Mouse (Mus musculus): ENCODE data around the gene Dbil5.

Dbil5 gene

DNA sequence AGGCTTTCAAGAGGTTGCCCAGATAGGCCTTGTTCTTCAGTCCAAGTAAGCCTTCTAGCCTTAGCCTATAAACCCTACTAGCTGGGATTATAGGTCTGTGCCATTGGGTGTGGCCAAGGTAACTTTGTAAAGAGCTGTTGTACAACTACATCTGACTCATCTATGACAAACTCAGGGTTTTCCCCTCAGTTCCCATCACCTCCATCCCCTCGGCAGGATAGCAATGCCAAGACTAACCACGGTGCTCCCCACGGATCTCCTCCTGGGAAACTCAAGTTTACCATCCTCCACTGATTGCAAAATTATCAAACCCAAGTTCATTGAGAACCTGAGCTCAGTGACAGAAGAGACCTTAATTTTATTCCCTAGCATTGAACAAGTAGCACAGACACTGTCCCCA lies 18.7 kb downstream of the Dbil5 start:
- DNase-seq (ENCODE audit: low spot score in 2 of 2): no peak

- DNase-seq (ENCODE audit: low spot score in 2 of 2): no peak
Observed at GRCm38 (mm10) chr11:76239750-76240149, 22.3 kb downstream of the Dbil5 start.

DNA sequence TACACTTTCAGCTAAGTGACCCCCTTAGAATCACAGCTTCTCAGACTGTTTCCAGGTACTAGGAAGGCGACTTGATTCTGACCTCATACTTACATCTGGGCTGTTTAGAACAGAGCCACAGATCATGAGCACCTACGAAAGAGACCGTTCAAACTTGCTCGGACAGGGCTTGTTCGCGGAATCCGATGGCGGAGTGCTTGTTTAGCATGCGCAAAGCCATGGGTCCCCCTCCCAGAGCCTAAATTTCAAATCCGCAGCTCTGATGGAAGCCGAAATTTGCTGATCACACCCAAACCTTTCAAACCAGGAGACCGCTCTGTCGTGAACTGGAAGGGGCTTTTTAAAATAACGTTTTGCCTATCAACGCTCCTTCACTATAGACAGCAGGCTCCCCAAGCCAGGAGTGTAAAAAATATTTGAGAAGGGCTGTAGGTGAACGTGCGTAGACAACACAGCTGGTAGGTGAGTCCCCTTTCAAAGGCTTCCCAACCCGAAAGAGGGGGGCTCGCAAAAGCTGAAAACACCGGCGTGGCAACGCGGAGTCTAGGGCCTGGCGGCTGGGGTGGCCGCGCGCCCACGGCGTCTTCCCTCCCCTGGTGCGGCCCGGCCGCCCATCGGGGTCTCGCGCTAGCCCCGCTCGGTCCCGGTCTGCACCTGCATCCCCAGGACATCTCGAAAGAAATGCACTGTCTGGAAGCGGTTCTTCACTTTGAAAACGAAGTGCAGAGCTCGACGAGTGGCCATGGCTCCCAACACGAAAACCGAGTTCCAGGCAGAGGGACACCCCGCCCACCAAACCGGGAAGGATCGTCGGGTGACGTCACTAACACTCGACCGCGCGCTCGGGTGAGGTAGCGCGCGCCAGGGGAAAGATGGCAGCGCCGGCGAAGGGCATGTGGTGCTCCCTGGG lies 25.7 kb downstream of the Dbil5 start, which contains the start of the genes Mrm3 and Glod4:
TSS of gene Mrm3 (plus strand) at position 815 of the 910 bp plus-strand sequence.
TSS of gene Glod4 (minus strand) at position 825 of the 910 bp plus-strand sequence.
- DNase-seq (ENCODE audit: low spot score in 2 of 2): peak; percentile 86 to 96

GRCm38 (mm10) chr11:76243811-76244546 lies 26.6 kb downstream of the Dbil5 start:
- DNase-seq (ENCODE audit: low spot score in 2 of 2): no peak

- no peak for DNase-seq (ENCODE audit: low spot score in 2 of 2)
Observed at GRCm38 (mm10) chr11:76246439-76246838, 29.0 kb downstream of the Dbil5 start.

GRCm38 (mm10) chr11:76247239-76247638 lies 29.8 kb downstream of the Dbil5 start:
- no peak for DNase-seq (ENCODE audit: low spot score in 2 of 2)

- DNase-seq (ENCODE audit: low spot score in 2 of 2): no peak
Observed at GRCm38 (mm10) chr11:76252036-76252435, 34.6 kb downstream of the Dbil5 start.

DNA sequence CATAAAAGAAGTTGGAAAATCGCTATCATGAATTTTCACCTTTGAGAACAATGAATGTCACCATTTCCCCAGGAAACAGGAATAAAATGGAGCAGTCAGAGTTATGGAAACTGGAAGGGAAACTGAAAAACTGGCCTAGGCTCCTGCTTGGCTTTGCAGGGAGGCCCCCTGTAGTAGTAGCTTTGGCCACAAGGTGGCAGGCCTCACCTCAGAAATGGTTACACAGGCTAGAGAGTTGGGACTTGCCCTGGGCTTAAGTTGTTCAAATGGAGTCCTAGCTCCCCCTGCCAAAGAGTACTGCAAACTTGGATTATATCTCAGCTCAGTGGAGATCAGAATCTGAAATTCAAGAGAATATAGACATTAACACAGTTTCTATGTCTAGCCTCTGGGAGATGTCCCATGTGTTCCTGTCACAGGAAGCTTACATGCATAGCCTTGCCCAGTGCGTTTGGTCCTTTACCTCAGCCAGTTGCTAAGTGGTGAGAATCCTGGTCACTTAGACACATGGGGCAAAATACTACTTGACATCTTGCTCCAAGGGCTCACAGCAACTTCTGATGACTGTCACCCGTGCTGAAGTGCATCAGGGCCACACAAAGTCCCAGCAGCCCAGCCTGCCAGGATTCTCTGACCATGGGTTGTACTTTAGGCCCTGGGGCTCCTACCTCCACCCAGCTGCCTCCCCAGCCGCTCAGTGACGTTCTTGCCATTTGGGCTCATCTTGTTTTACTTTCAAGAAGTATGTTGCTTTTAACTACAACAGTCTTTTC lies 35.9 kb downstream of the Dbil5 start:
- peak; percentile 72 to 88 for DNase-seq (ENCODE audit: low spot score in 2 of 2)

- DNase-seq (ENCODE audit: low spot score in 2 of 2): no peak
Observed at GRCm38 (mm10) chr11:76253918-76254264, 36.5 kb downstream of the Dbil5 start.

DNA sequence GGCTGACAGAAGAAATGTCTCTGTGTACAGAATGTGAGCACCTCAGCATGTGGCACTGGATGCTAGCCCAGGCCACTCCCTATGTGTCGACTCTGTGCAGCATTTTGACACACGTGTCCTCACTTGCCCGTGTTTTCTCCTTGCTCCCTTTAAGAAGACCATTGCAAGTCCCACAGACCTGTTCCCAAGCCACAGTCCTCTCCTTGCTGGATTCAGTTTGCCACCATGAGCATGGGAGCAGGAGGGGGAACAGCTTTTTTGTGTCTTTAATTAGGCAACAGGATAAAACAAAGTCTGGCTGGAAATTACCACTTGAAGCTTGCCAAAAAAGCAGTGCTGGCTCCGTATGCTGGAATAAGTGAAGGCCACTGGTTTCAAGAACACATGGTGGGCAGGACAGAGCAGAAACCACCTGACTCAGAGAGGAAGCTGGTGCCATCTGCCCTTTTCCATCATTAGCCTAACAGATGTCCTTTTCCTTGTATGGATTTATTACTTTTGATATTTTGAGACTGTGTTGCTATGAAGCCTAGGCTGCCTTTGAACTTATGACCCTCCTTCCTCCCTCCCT lies 38.1 kb downstream of the Dbil5 start:
- no peak for DNase-seq (ENCODE audit: low spot score in 2 of 2)

- DNase-seq (ENCODE audit: low spot score in 2 of 2): no peak
Observed at GRCm38 (mm10) chr11:76256129-76256528, 38.7 kb downstream of the Dbil5 start.

GRCm38 (mm10) chr11:76257386-76257785 lies 40.0 kb downstream of the Dbil5 start:
- DNase-seq (ENCODE audit: low spot score in 2 of 2): no peak

- DNase-seq (ENCODE audit: low spot score in 2 of 2): no peak
Observed at GRCm38 (mm10) chr11:76258511-76258910, 41.1 kb downstream of the Dbil5 start.

DNA sequence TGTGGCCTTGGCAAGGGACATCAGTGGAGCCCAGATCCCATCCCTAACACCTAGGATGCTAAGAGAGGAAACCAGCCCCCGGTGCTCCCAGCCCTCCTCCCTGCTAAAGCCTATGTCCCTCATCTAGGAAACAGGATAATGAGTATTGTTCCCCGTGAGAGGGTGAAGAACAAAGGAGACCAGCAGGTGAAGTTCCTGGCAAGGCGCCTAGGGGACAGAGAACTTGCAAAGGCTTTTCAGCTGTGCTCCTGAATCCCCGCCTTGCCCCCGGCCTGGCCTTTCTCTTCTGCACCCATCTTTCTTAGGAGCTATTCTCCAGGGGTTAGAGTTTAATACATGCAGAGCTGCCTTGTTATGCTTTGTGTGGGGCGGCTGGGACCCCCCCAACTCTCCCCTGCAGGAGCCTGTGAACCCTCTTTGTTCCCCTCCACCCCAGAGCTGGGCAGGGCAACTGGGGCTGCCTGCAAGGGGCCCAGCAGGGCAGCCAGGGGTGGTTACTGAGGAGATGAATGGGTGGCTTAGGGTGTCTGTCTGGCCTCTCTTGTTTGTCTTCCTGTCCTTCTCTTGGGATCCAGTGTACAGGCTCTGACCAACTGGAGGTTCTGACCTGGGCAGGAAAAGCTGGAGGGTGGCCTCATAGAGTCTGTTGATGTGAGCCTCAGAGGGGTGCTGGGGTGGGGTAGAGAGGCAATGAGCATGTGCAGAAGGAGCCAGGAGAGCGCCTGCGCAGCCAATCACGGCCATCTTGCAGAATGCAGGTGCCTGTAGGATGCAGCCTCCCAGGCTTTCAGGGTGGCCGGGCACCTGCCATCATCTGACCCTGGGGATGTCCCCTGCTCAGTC lies 43.0 kb downstream of the Dbil5 start:
- DNase-seq (ENCODE audit: low spot score in 2 of 2): no peak

GRCm38 (mm10) chr11:76261224-76261623 lies 43.8 kb downstream of the Dbil5 start:
- DNase-seq (ENCODE audit: low spot score in 2 of 2): no peak

DNA sequence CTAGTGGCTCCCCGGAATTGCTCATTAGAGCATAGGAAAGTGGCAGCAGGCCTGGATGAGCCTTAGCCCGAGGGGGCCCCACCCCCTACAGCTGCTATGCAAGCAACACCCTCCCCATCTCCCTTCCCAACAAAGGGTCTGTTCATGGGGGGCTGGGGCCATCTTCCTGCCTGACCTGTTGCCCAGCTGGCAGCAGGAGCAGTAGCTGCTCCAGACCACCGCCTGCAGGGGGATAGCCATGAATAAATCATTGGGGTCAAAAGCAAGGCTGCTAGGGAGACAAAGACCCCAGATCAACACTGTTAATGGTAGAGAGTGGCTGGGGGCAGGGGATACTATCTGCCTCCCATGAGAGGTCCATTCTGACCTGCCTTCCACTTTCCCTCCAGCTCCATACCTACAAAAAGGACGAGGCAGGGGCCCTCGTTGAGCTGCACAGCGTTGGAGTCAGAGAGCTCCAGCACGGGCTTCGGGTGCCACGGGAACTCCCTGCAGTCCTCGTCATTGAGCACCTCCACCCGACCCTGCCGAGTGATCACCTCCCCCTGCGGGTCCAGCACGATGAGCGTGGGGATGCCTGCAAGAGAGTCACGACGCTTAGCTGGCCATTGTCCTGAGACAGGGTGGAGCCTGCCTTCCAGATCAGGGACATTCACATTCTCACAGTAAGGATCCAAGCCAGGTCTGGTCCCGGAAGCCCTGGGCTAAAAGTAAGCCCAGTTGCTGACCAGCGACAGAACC lies 45.4 kb downstream of the Dbil5 start:
- no peak for DNase-seq (ENCODE audit: low spot score in 2 of 2)

DNA sequence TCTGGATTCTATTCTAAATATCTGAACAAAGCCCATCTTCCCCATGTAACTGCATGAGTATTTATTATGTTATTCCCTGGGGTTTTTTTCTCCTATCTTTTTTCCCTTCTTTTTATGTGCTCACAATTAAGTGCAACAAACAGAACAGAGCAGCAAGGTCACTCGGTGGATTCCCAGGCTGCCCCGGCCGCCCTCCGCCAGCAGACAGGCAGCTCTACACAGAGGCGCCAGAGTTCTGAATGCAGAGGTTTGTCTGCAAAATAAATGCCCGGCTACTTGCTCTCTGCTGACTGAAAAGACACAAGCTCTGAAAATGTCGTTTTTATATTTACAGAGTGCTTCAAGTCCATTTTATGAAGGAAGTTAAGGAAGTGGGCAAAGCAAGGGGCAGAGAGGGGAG lies 50.1 kb downstream of the Dbil5 start:
- no peak for DNase-seq (ENCODE audit: low spot score in 2 of 2)

- DNase-seq (ENCODE audit: low spot score in 2 of 2): no peak
Observed at GRCm38 (mm10) chr11:76268001-76268459, 50.6 kb downstream of the Dbil5 start.

Measured in urinary bladder, postnatal 4 days (tissue).